Mouse (Mus musculus) hindbrain, postnatal 0 days (tissue): ENCODE results near the gene Gpx8. TPM values are rescaled to one million over a fixed set of nuclear protein-coding genes. Genes with fewer than 3 reads are reported as not detected.
A peak's percentile ranks its signal among the peaks of the same experiment; 100 is the strongest.

Experiments
- ATAC-seq: fragments of 200-750 bp; cut with Nextera tagmentation; 2 replicates; pipeline ENCODE4 v1.8.0; 2017; ENCODE audit warnings: mild to moderate bottlenecking, moderate TSS enrichment, moderate library complexity
- DNase-seq: peaks from one replicate; pipeline ENCODE4 v3.0.0-alpha.2; 2015; ENCODE audit warnings: low spot score
- H3K27ac ChIP-seq: fragments of 300-500 bp; sonication (generic); 2 replicates; pipeline ENCODE4 v1.5.1; 2014; ENCODE audit warnings: mild to moderate bottlenecking
- H3K27me3 ChIP-seq: fragments of 300-500 bp; sonication (generic); 2 replicates; pipeline ENCODE4 v1.6.1; 2014; ENCODE audit warnings: low read length, mixed read lengths; ENCODE audit not compliant: insufficient read depth
- H3K36me3 ChIP-seq: fragments of 300-500 bp; sonication (generic); 2 replicates; pipeline ENCODE4 v1.6.1; 2014; ENCODE audit warnings: low read length, mixed read lengths; ENCODE audit not compliant: insufficient read depth
- H3K4me1 ChIP-seq: fragments of 300-500 bp; sonication (generic); 2 replicates; pipeline ENCODE4 v1.6.1; 2014; ENCODE audit warnings: antibody characterized with exemption, low read length, mixed read lengths; ENCODE audit not compliant: insufficient read depth
- H3K4me2 ChIP-seq: fragments of 300-500 bp; sonication (generic); 2 replicates; pipeline ENCODE4 v1.6.1; 2014; ENCODE audit warnings: low read depth, mild to moderate bottlenecking, low read length, moderate library complexity, mixed read lengths
- H3K4me3 ChIP-seq: fragments of 300-500 bp; sonication (generic); 2 replicates; pipeline ENCODE4 v1.5.1; 2014; ENCODE audit warnings: low read length
- H3K9ac ChIP-seq: fragments of 300-500 bp; sonication (generic); replicated peaks from 2 replicates; pipeline ENCODE4 v1.6.1; 2014; ENCODE audit warnings: mild to moderate bottlenecking, low read length, moderate library complexity, mixed read lengths
- H3K9me3 ChIP-seq: fragments of 300-500 bp; sonication (generic); 2 replicates; pipeline ENCODE4 v1.6.1; 2016; ENCODE audit warnings: low read length, mixed read lengths
- CTCF ChIP-seq: IDR thresholded peaks from 2 replicates; pipeline ENCODE4 v1.5.1; 2016; ENCODE audit warnings: antibody characterized with exemption, control low read depth, low read depth
- WGBS: fragments of 180-500 bp; shearing (Covaris S2); extraction: QIAGEN DNeasy Blood & Tissue Kit; methylation state at CpG from one replicate; pipeline ENCODE4 v1.1.7; 2014; 5-methylcytosine and 5-hydroxymethylcytosine counted together
- polyA plus RNA-seq: library from polyadenylated mRNA; unstranded; fragments of >200 nt; fragmentation: Nextera tagmentation; extraction: Ambion mirVana; gene quantifications from 2 replicates; pipeline ENCODE4 v1.2.1, GENCODE M21; 2015
- total RNA-seq: library from RNA; depleted of rRNA; stranded (reverse); fragments of >200 nt; gene quantifications from 2 replicates; pipeline ENCODE4 v1.2.3, GENCODE M21; 2014; rRNA removed

Gene Gpx8
- total RNA-seq = 10.2 and 19.7 TPM in 2 replicates
- 60.4 and 67.0 TPM in 2 replicates for polyA plus RNA-seq

- H3K36me3 ChIP-seq = no peaks in the 10 kb centered on the region
- WGBS = 4% methylated on average over 21 of the region's 21 CpGs
- H3K4me2 ChIP-seq = peak within 1 kb of the TSS; percentile 71
- peak within 1 kb of the TSS; percentile 56 for H3K9ac ChIP-seq
- H3K4me1 ChIP-seq = no peaks in the 10 kb centered on the region
- no peaks in the 10 kb centered on the region for H3K9me3 ChIP-seq
- DNase-seq (peak; percentile 84), ATAC-seq (peak; percentile 90)
- peak; percentile 70 for TF ChIP-seq CTCF
- H3K4me3 ChIP-seq = peak within 1 kb of the TSS; percentile 51
- peak within 1 kb of the TSS; percentile 38; the same call in 1 of the 2 replicates for H3K27ac ChIP-seq
- H3K27me3 ChIP-seq = no peaks in the 10 kb centered on the region
Observed at GRCm38 (mm10) chr13:113046211-113046883, at the start of gene Gpx8. Gene Gpx8 (minus strand): TSS chr13:113046410.

- ATAC-seq (no peak), DNase-seq (no peak)
- H3K4me2 ChIP-seq = no peak overlapping the region
- no peak overlapping the region for H3K9ac ChIP-seq
- H3K9me3 ChIP-seq = no peaks in the 10 kb centered on the region
- H3K4me1 ChIP-seq = no peaks in the 10 kb centered on the region
- 82% methylated on average over 1 of the region's 1 CpGs for WGBS
- TF ChIP-seq CTCF = no peak
- no peak overlapping the region for H3K27ac ChIP-seq
- no peak overlapping the region for H3K4me3 ChIP-seq
- H3K36me3 ChIP-seq = no peaks in the 10 kb centered on the region
- H3K27me3 ChIP-seq = no peaks in the 10 kb centered on the region
Observed at GRCm38 (mm10) chr13:113094618-113095017, 48.4 kb upstream of the Gpx8 start.

- H3K4me2 ChIP-seq = no peak overlapping the region
- no peaks in the 10 kb centered on the region for H3K36me3 ChIP-seq
- 87% methylated on average over 8 of the region's 8 CpGs for WGBS
- H3K27me3 ChIP-seq = no peaks in the 10 kb centered on the region
- H3K27ac ChIP-seq = no peak overlapping the region
- no peak overlapping the region for H3K4me3 ChIP-seq
- DNase-seq (no peak), ATAC-seq (no peak)
- no peak overlapping the region for H3K9ac ChIP-seq
- TF ChIP-seq CTCF = no peak
- no peaks in the 10 kb centered on the region for H3K9me3 ChIP-seq
- no peaks in the 10 kb centered on the region for H3K4me1 ChIP-seq
Observed at GRCm38 (mm10) chr13:113090489-113090888, 44.3 kb upstream of the Gpx8 start.

- TF ChIP-seq CTCF = no peak
- 90% methylated on average over 13 of the region's 13 CpGs for WGBS
- Histone ChIP-seq H3K9me3 (no peaks in the 10 kb centered on the region), H3K27ac (no peak overlapping the region), H3K4me2 (no peak overlapping the region), H3K27me3 (no peaks in the 10 kb centered on the region), H3K4me1 (no peaks in the 10 kb centered on the region), H3K9ac (no peak overlapping the region), H3K4me3 (no peak overlapping the region), H3K36me3 (no peaks in the 10 kb centered on the region)
- DNase-seq (no peak), ATAC-seq (no peak)
Observed at GRCm38 (mm10) chr13:113087226-113088017, 41.2 kb upstream of the Gpx8 start.

- H3K9ac ChIP-seq = no peak overlapping the region
- 87% methylated on average over 5 of the region's 5 CpGs for WGBS
- H3K9me3 ChIP-seq = no peaks in the 10 kb centered on the region
- H3K4me2 ChIP-seq = no peak overlapping the region
- no peaks in the 10 kb centered on the region for H3K27me3 ChIP-seq
- no peaks in the 10 kb centered on the region for H3K4me1 ChIP-seq
- TF ChIP-seq CTCF = no peak
- DNase-seq = no peak
- no peak overlapping the region for H3K4me3 ChIP-seq
- no peak for ATAC-seq
- H3K36me3 ChIP-seq = no peaks in the 10 kb centered on the region
- H3K27ac ChIP-seq = no peak overlapping the region
Observed at GRCm38 (mm10) chr13:113084732-113085131, 38.5 kb upstream of the Gpx8 start.

GRCm38 (mm10) chr13:113082101-113082500 lies 35.9 kb upstream of the Gpx8 start:
- no peak overlapping the region for H3K4me2 ChIP-seq
- 10% methylated on average over 1 of the region's 1 CpGs for WGBS
- no peaks in the 10 kb centered on the region for H3K9me3 ChIP-seq
- no peak overlapping the region for H3K4me3 ChIP-seq
- DNase-seq (no peak), ATAC-seq (no peak)
- H3K36me3 ChIP-seq = no peaks in the 10 kb centered on the region
- no peak for TF ChIP-seq CTCF
- no peak overlapping the region for H3K9ac ChIP-seq
- no peak overlapping the region for H3K27ac ChIP-seq
- H3K27me3 ChIP-seq = no peaks in the 10 kb centered on the region
- no peaks in the 10 kb centered on the region for H3K4me1 ChIP-seq
